Mouse (Mus musculus) heart, embryonic 16.5 days (tissue): Measurements from ENCODE around the gene Tas2r104. TPM values are rescaled to one million over a fixed set of nuclear protein-coding genes. Genes with fewer than 3 reads are reported as not detected.

Experiments
- ATAC-seq: fragments of 200-750 bp; cut with Nextera tagmentation; replicated peaks from 2 replicates; pipeline ENCODE4 v1.8.0; 2017; ENCODE audit warnings: moderate number of reproducible peaks; ENCODE audit not compliant: insufficient read depth, low FRiP score; ENCODE audit errors: extremely low read depth
- H3K27ac ChIP-seq: fragments of 300-500 bp; sonication (generic); 2 replicates; pipeline ENCODE4 v1.5.1; 2014; ENCODE audit warnings: mild to moderate bottlenecking, low read length, control low read depth, moderate library complexity
- H3K27me3 ChIP-seq: fragments of 300-500 bp; sonication (generic); 2 replicates; pipeline ENCODE4 v1.6.1; 2014; ENCODE audit warnings: low read length, mixed read lengths; ENCODE audit not compliant: control insufficient read depth, insufficient read depth
- H3K36me3 ChIP-seq: fragments of 300-500 bp; sonication (generic); 2 replicates; pipeline ENCODE4 v1.6.1; 2014; ENCODE audit not compliant: control insufficient read depth, insufficient read depth
- H3K4me1 ChIP-seq: fragments of 300-500 bp; sonication (generic); 2 replicates; pipeline ENCODE4 v1.6.1; 2014; ENCODE audit warnings: low read length, mixed read lengths; ENCODE audit not compliant: control insufficient read depth, insufficient read depth
- H3K4me2 ChIP-seq: fragments of 300-500 bp; sonication (generic); 2 replicates; pipeline ENCODE4 v1.6.1; 2014; ENCODE audit warnings: low read depth, mild to moderate bottlenecking, control low read depth, low read length
- H3K4me3 ChIP-seq: fragments of 300-500 bp; sonication (generic); 2 replicates; pipeline ENCODE4 v1.5.1; 2014; ENCODE audit warnings: mild to moderate bottlenecking, control low read depth, low read length
- H3K9ac ChIP-seq: fragments of 300-500 bp; sonication (generic); 2 replicates; pipeline ENCODE4 v1.6.1; 2014; ENCODE audit warnings: low read length, control low read depth
- H3K9me3 ChIP-seq: fragments of 300-500 bp; sonication (generic); replicated peaks from 2 replicates; pipeline ENCODE4 v1.6.1; 2016; ENCODE audit warnings: low read length; ENCODE audit not compliant: control insufficient read depth
- WGBS: fragments of 180-500 bp; shearing (Covaris S2); extraction: QIAGEN DNeasy Blood & Tissue Kit; methylation state at CpG from one replicate; pipeline ENCODE4 v1.1.7; 2014; 5-methylcytosine and 5-hydroxymethylcytosine counted together
- polyA plus RNA-seq: library from polyadenylated mRNA; unstranded; fragments of >200 nt; fragmentation: Nextera tagmentation; extraction: Ambion mirVana; gene quantifications from 2 replicates; pipeline ENCODE4 v1.2.1, GENCODE M21; 2015

Tas2r104 gene
- not detected in 2 replicates for polyA plus RNA-seq

DNA sequence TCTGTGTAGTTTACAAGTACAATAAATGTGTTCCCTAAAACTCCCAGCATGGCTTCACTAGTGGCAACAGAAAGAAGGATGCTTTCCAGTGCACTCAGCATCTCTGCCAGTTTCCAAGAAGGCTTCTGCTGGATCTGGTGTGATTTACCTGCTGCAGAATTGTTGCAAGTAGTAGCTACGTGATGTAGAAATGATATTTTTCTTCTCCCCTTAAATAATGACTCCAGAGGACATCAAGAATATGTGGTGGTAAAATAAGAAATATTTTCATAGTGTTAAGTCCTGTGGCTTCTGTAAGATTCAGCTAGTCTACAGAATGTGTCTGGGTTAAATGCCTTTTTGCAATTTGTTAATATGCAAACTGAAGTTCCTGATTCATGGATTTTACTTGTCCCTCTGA is at the start of gene Tas2r104:
Tas2r104 (minus strand) TSS at position 101 of the 400 bp plus-strand sequence.
- WGBS: 60% methylated on average over 1 of the region's 1 CpGs

DNA sequence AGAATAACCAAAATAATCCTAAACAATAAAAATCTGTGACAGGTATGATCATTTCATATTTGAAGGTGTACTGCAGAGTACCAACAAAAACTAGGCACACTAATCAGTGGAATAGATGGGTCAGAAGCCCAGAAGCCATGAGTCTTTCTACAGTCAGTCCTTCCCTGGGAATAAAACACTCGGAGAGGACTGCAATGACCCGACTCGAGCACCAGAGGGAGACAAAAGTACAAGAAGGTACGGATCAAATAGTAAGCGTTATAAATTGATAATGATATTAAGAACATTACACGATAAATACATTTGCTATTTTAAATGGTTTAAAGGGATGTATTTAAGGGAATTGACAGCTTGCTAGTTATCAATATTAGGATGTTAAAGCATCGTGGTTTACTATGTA is 27.3 kb upstream of the Tas2r104 start:
- Histone ChIP-seq H3K9me3 (peaks cover 2% of the 10 kb centered on the region; the same call in 1 of the 2 replicates), H3K4me1 (no peaks in the 10 kb centered on the region), H3K36me3 (no peaks in the 10 kb centered on the region), H3K4me2 (no peak overlapping the region), H3K9ac (no peak overlapping the region), H3K27ac (no peak overlapping the region), H3K4me3 (no peak overlapping the region), H3K27me3 (no peaks in the 10 kb centered on the region)
- no peak for ATAC-seq
- 37% methylated on average over 7 of the region's 7 CpGs for WGBS

More for the DNA sequence above, at the start of gene Tas2r104:
- Histone ChIP-seq H3K9me3 (peaks cover 4% of the 10 kb centered on the region), H3K4me2 (no peak within 1 kb of the TSS), H3K27ac (no peak within 1 kb of the TSS), H3K27me3 (no peaks in the 10 kb centered on the region), H3K4me1 (no peaks in the 10 kb centered on the region), H3K9ac (no peak within 1 kb of the TSS), H3K4me3 (no peak within 1 kb of the TSS), H3K36me3 (no peaks in the 10 kb centered on the region)
- no peak for ATAC-seq

DNA sequence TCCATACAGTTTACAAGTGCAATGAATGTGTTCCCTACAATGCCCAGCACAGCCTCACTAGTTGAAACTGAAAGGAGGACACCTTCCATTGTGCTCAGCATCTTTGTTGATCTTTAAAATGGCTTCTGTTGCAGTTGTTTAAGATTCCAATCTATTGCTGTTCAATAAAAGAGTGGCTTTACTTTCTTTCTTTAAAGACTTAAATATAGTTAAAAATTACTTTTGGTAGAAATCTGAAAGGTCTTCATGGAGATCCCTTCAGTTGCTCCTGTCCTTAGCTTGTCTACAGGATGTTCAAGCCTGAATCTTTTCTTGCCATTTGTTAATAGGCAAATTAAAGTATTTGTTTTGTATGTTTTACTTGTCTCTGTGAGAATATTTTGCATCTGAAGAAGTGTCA is 4.4 kb upstream of the Tas2r104 start, which contains the start of gene Tas2r114:
Tas2r114 (minus strand) TSS at position 101 of the 400 bp plus-strand sequence.
- no peak for ATAC-seq
- H3K4me1 ChIP-seq: no peaks in the 10 kb centered on the region
- H3K27me3 ChIP-seq: no peaks in the 10 kb centered on the region
- H3K36me3 ChIP-seq: no peaks in the 10 kb centered on the region
- no peak within 1 kb of the TSS for H3K4me2 ChIP-seq
- no peak within 1 kb of the TSS for H3K27ac ChIP-seq
- H3K9ac ChIP-seq: no peak within 1 kb of the TSS
- no peak within 1 kb of the TSS for H3K4me3 ChIP-seq
- H3K9me3 ChIP-seq: peaks cover 4% of the 10 kb centered on the region

DNA sequence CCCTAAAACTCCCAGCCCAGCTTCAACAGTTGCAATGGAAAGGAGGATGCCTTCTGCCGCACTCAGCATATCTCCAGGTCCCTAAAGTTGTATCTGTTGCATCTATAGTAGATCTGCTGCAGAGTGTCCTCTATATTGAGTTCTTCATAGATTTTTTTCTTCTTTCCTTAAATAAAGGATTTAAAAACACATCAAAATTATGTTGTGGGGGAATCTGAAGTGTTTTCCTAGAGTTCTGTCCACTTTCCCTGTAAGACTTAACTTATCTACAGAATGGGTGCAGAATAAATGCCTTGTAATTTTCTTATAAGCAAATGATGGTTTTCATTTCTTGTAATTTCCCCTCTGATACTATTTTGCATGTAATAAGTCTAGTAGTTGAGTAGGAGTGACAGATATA is 1.9 kb upstream of the Tas2r104 start, which contains the start of gene Tas2r105:
Tas2r105 (minus strand) TSS at position 101 of the 400 bp plus-strand sequence.
- Histone ChIP-seq H3K9ac (no peak within 1 kb of the TSS), H3K27me3 (no peaks in the 10 kb centered on the region), H3K4me3 (no peak within 1 kb of the TSS), H3K27ac (no peak within 1 kb of the TSS), H3K4me1 (no peaks in the 10 kb centered on the region), H3K36me3 (no peaks in the 10 kb centered on the region), H3K4me2 (no peak within 1 kb of the TSS), H3K9me3 (peaks cover 6% of the 10 kb centered on the region)
- ATAC-seq: no peak
- WGBS: 67% methylated on average over 1 of the region's 1 CpGs

DNA sequence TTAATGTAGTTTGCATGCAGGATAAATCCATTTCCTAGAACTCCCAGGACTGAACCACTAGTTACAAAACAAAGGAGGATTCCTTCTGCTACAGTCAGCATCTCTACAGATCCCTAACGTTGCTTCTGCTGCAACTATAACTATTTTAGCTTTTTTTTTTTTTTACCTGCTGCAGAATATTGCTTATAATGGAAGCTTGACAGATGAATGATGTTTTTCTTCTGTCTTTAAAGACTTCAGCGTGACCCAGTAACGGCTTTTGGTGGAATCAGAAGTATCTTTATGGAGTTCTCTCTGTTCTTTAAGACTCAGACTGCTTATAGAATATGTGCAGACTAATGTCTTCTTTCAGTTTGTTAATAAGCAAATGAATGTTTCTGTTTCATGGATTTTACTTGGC is 6.8 kb downstream of the Tas2r104 start, which contains the start of gene Tas2r106:
Tas2r106 (minus strand) TSS at position 101 of the 400 bp plus-strand sequence.
- ATAC-seq: no peak
- WGBS: 60% methylated on average over 3 of the region's 3 CpGs
- no peaks in the 10 kb centered on the region for H3K27me3 ChIP-seq
- no peaks in the 10 kb centered on the region for H3K4me1 ChIP-seq
- H3K4me3 ChIP-seq: no peak within 1 kb of the TSS
- H3K9ac ChIP-seq: no peak within 1 kb of the TSS
- no peak within 1 kb of the TSS for H3K27ac ChIP-seq
- no peak within 1 kb of the TSS for H3K4me2 ChIP-seq
- H3K9me3 ChIP-seq: 0 out of 2 replicates have a peak, but pooled peaks cover 2% of the 10 kb centered on the region
- no peaks in the 10 kb centered on the region for H3K36me3 ChIP-seq

DNA sequence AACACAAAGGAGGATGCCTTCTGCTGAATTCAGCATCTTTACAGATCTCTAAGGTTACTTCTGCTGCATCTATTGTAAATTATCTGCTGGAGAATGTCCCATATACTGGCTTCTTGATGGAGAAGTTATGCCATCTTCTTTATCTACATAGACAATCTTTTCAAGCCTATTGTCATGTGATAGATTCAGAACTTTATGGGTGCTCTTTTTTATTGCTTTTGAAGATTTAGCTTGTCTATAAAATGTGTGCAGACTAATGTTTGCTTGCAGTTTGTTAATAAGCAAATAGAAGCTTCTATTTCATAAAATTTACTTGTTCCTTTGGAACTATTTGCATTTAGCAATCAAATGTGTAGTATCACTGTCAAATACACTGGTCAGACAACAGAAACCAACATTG is 25.5 kb downstream of the Tas2r104 start, which contains the start of gene Tas2r107:
Tas2r107 (minus strand) TSS at position 101 of the 400 bp plus-strand sequence.
- H3K27me3 ChIP-seq: no peaks in the 10 kb centered on the region
- no peaks in the 10 kb centered on the region for H3K4me1 ChIP-seq
- H3K36me3 ChIP-seq: no peaks in the 10 kb centered on the region
- no peak within 1 kb of the TSS for H3K27ac ChIP-seq
- no peak within 1 kb of the TSS for H3K9ac ChIP-seq
- H3K4me3 ChIP-seq: no peak within 1 kb of the TSS
- no peak within 1 kb of the TSS for H3K4me2 ChIP-seq
- no peak for ATAC-seq
- H3K9me3 ChIP-seq: no peaks in the 10 kb centered on the region

Other genes with a start within 250 kb of the Tas2r104 start
- not detected in 2 replicates for gene 5430401F13Rik, start 199.3 kb downstream of the Tas2r104 start, polyA plus RNA-seq
- not detected in 2 replicates for gene Gm6619, start 199.3 kb downstream of the Tas2r104 start, polyA plus RNA-seq
- not detected in 2 replicates for gene Tas2r130, start 54.8 kb downstream of the Tas2r104 start, polyA plus RNA-seq
- gene Tas2r107, start 25.6 kb downstream of the Tas2r104 start, polyA plus RNA-seq: not detected in 2 replicates
- gene Tas2r106, start 6.9 kb downstream of the Tas2r104 start, polyA plus RNA-seq: not detected in 2 replicates
- not detected in 2 replicates for gene Tas2r105, start 1.8 kb upstream of the Tas2r104 start, polyA plus RNA-seq
- not detected in 2 replicates for gene Tas2r114, start 4.3 kb upstream of the Tas2r104 start, polyA plus RNA-seq